Mouse (Mus musculus): ENCODE data around the gene Ppfia4.
"Not testable (repeated sequence)": the region's sequence is repeated elsewhere in the genome, so short reads cannot be mapped to it uniquely, and the experiment has no call there.

The Ppfia4 gene

DNA sequence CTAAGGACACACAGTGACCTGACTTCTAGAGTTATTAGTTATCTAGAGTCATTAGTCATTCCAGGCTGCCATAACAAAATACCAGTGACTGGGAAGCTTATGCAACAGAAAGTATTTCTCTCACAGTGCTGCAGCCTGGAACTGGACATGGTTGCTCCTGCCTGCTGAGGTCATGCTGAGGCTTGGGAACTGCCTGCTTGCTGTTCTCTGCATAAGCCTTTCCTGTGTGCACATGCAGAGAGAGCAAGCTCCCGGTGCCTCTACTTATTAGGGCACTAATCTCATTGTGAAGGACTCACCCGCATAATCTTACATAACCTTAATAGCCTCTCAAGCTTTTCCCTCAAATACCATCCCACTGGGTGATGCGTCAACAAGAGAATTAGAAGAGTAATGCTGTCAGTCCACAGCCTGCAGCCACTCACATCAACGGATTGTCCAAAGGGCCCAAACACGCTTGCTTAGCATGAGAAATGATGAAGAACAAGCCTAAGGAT, 59.9 kb downstream of the Ppfia4 start:
- no peak for DNase-seq (ENCODE audit: low spot score)

DNA sequence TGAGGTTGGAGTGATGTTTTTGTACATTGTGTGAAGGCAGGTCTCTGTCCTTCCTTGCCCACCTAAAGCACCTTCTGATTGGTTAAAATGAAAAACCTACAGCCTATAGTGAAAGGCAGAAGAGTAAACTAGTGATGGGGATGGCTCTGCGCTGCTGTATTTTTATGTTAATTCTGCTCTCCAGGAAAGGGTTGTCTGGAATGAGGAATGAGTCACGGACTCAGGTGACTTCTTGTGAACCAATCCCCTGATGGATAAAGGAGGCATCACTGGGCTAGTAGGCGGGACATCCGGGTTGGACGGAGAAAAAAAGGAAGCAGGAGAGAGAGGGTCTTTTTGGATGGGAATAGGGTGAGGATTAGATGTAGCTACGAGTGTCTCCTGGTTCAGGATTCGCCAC, 62.7 kb downstream of the Ppfia4 start:
- no peak for DNase-seq (ENCODE audit: low spot score)

- no peak for DNase-seq (ENCODE audit: low spot score)
These were observed 66.9 kb downstream of the Ppfia4 start for GRCm38 (mm10) chr1:134265797-134266196.

- DNase-seq (ENCODE audit: low spot score) = no peak
These were observed 68.4 kb downstream of the Ppfia4 start for GRCm38 (mm10) chr1:134264341-134264740.

- not testable (repeated sequence) for DNase-seq (ENCODE audit: low spot score)
These were observed 83.0 kb downstream of the Ppfia4 start for GRCm38 (mm10) chr1:134249681-134250080.

All from spleen, adult 12 weeks (tissue).